Mouse (Mus musculus) urinary bladder, postnatal 25 days (tissue): ENCODE data around the gene Usp5.

Experiments
- DNase-seq: peaks from one replicate; pipeline ENCODE4 v3.0.0; 2022; ENCODE audit warnings: low spot score

Usp5 gene

DNA sequence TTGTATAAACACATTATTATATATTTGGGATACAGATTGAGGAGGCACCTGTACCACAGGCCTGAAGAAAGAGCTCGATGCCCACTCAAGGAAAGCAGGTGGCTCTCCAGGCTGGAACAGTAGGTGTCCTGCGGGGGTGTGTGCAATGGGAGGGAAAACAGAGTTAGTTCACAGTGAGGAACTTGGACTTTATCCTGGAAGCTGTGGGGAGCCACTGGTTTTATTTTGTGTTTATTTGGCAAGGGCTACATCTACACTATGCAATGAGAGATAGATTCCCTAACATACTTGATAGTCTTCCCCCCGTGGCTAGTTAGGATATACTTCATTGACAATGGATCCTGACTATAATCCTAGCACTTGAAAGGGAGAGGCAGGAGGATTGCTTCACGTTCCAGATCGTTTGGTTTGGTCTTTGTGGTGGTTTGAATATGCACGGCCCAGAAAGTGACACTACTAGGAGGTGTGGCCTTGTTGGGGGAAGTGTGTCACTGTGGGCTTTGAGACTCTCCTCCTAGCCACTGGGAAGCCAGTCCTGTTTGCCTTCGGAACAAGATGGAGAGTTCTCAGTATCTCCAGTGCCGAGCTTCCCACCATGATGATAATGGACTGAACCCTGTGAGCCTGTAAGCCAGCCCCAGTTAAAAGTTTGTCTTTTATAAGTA lies 42.4 kb downstream of the Usp5 start:
- no peak for DNase-seq

DNA sequence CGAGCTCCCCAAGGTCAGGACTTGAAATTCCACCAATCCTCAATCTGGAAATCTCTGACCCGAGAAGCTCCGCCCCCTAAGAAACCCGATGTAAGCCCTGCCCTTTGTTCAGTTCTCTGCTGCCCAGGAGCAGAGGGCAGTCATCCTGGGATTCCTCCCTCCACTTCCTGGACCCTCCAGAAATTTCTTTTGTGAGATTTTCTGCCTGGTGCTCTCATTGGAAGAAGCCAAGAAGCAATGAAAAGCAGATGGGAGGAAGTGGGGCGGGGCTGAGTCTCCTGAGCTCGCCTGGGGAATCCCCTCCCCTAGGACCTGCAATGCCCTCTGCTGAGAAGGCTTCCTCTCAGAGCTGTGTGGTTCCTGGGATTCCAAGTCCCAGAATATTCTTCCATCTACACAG lies 46.8 kb downstream of the Usp5 start:
- DNase-seq: no peak

DNA sequence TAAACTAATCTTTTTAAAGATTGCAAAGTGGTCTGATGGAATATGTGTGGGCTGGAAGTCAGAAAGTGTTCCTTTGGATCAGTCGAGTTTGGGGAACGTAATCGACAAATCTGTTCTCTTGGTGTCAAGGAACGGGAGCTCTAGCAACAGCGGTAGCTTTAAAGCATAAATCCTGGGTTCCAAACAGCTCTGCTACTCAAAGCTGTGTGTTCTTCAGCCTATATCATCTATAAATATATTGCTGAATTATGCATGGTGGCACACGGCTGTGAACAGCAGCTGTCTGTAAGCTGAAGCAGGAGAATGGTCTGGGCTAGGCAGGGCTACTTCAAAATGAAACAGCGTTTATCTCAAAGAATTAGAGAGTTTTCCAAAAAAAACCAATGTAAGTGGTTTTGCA lies 48.4 kb downstream of the Usp5 start:
- no peak for DNase-seq

DNA sequence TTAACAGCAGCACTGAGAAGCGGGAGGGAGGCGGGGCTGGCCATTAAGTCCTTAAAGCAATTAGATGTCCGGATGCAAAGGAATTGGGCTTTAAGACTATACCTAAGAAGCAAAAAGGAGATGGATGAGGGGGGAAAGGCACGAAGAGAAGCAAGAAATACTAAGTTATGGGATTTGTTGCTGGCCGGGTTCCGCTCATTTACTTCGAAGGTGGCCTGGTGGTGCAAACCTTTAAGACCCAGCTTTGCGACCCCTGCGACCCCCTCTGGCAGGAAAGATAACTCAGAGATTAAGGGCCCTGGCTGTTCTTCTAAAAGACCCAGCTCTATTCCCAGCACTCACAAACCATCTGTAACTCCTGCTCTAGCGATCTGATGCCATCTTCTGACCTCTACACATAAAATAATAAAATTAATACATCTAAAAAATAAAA lies 49.3 kb downstream of the Usp5 start:
- no peak for DNase-seq

DNA sequence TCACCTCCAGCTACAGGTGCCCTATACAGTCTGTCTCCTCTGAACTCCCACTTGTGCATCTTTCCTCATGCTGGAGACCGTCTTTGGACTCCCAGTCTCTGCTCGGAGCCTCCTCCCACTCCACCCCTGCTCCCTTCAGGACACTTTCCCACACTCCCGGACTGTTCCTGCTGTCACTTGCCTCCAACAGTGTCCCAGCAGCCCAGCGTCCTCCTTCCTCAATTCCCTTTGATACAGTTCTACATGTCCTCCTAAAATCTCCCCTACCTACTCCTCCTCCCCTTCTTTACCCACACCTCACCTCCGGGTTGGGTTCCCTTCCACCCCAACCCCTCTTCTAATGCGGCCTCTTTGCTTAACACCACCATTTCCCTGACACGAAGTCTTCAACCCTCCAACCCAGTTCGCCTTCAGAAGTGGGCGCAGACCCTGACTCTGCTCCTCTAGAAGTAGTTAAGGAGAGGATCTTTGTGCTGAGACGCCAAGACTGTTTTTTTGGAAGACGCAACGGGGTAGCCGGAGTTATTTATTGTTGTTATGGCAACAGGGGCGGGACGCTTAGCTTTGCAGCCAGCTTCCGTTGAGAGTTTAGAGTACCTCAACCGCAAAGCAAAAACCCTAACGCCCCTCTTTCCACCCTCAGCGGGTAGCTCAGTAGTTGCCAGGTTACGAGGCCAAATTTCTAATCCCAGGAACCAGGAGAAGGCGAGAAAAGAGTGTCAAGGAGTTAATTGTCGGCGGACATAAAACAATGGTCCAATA lies 49.9 kb downstream of the Usp5 start, which contains the start of gene Lrrc23:
Gene Lrrc23, minus strand, starts transcription at position 506 of the 762 bp plus-strand sequence.
- DNase-seq: no peak

DNA sequence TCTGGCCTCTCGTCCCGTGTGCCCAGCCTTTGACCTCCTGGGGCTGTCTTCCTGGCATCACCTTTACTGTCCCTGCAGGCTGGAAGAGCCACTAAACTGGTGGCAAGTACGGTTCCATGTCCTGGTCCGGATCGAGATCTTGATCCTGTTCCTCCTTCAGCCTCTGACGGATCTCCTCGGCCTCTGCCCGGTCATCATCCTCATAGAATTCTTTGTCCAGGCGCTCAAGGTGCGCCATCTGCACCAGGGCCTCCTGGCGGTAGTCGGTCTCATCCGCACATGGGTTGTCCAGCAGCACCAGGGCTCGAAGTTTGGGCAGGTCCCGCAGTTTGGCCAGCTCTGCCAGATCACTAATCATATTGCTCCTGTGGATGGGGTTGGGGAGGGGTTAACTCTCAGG lies 58.8 kb downstream of the Usp5 start:
- DNase-seq: no peak

DNA sequence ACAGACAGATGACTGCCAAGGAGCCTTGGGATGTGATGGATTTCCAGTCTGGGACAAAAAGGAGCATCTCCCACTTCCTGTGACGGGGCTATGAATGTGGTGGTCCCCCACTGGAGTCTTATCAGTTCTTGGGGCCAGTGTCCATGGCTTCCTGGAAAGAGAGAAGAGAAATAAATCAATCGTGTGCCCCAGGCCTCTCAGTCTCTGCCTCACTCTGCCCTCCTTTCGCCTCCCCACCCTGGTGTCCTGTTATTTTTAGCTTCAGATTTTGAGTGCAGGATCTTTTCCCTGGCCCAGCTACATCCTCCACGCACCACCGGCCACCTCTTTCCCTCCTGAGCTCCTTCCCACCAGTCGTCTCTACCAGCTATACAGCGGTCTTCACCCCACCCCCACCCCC lies 59.3 kb downstream of the Usp5 start:
- no peak for DNase-seq

DNA sequence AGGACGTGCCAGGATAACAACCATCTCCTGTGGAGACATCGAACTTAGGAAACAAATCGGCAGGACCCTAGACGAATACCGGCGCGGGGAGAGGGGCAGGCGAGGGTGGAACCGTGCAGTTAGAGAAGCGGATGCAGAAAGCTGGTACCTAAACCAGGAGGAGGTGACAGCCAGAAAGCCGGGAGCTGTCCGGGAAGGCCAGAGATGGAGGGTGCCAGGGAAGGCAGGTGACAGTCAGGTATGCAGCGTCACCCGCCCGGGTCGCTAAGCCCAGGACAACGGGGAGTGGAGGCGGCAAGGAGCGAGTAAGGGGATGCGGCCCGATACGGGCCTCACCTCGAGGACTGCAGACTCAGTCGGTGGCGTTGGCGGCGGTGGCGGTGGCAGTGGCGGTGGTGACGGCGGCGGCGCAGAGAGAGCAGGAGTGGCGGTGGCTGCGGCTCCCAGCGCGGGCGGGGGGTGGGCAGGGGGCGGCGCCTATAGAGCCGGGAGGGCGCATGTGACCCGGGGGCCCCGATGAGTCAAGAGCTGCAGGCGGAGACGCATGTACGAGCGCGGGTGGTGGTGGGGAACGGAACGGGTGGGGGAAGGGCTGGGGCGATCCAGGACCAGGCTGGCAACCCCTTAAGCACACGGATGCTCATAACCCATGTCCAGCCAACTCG lies 60.1 kb downstream of the Usp5 start, which contains the start of gene Eno2:
Gene Eno2, minus strand, starts transcription at position 573 of the 665 bp plus-strand sequence.
- DNase-seq: no peak

DNA sequence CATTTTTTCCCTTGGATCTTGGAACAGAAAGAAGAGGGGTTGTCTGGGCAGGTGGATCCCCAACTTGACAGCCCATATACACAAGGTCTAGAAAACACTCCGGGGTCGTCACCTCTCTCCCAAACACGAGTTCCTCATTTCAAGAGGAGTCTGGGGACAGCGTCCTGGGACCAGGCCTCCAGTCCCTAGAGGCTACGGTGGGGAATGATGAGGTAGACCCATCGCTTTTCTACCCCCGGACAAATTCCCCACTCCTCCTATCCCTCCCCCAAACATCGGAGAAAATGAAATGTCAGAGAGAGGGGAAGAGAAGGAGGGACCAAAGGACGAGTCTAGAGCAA lies 60.6 kb downstream of the Usp5 start:
- no peak for DNase-seq

DNA sequence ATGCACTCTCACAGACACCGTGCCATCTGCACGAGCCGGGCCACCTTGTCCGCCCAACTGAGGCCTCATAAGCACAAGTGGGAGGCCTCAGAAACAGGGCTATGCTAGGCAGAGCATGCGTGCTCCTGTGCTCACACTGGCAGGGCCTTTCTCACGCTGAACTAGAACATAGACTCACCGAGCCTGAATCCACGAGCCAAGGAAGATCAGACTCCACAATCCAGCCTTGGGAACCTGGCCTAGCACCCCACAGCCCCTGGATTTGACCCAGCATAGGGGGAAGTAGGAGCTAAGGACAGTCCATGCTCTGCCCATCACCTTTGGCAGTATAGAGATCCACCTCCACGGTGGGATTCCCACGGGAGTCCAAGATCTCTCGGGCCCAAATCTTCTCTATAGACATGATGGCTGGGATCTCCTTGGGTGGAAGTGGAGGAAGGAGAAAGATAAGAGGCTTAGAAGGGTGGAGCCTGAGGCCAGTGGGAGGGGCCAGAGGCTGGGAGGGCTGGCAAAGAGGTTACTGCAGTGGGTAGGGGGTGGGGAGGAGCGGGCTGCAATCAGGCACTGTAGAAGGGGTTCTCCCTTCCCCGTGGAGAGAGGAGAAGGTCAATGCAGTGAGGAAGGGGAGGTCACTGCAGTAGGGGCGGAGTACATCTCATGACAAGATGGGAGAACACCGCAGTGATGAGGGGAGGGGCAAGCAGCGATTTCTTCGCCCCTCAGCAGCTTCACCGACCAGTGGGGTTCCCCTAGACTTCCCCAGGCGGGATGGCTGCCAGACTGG lies 61.2 kb downstream of the Usp5 start:
- DNase-seq: no peak

DNA sequence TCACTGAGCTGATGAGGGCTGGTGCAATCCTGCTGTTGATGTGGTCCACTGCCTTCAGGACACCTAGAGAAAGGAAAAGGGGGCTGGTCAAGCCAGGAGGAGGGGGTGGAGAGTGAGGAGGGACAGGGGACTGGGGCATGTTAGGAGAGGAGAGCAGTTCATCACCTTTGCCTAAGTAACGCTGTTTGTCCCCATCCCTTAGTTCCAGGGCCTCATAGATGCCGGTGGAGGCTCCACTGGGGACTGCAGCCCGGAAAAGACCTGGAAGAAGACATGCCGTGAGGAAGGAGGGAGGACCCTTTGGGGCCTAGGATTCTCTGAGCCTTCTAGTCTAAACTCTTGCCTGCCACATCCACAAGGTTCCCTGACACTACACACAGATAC lies 61.8 kb downstream of the Usp5 start:
- DNase-seq: no peak

DNA sequence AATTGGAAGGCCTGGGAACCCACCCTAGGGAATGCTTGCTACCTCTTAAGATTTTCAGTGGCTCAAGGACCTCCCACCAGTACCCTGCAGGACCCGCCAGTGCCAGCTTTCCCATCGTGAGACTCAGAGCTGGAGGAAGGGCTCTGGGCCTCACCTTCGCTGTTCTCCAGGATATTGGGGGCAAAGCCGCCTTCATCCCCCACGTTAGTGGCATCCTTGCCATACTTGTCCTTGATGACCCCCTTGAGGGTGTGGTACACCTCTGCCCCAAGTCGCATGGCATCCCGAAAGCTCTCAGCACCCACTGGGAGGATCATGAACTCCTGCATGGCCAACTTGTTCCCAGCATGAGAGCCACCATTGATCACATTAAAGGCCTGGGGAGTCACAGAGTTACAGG lies 63.3 kb downstream of the Usp5 start:
- DNase-seq: no peak
